Mouse (Mus musculus) embryonic stem cell, embryonic (primary cell): Measurements from ENCODE around the gene Casc3.

Experiments
- CTCF ChIA-PET, 4 experiments: fragments of 300-600 bp in 2 of 4; fragments of 350-600 bp in 2 of 4; sonication (Branson Sonifier 250); formaldehyde crosslinking; loops; one replicate each; lab custom pipeline; 2022; ENCODE audit warnings: inconsistent platforms in 2 of 4; lab: Charles Lee
- POLR2A ChIA-PET, 4 experiments: fragments of 300-600 bp in 2 of 4; fragments of 350-600 bp in 2 of 4; sonication (Branson Sonifier 250); formaldehyde crosslinking; loops; one replicate each; lab custom pipeline; 2022; ENCODE audit warnings: antibody characterized with exemption in 4 of 4, inconsistent platforms in 1 of 4; lab: Charles Lee

Casc3 gene

GRCm38 (mm10) chr11:98782651-98783235 is 22.0 kb upstream of the Casc3 start:
- ChIA-PET CTCF (interaction anchor here in 3 of 4 experiments (0.8 to 2.2 kb wide), 11 partner anchors 9 to 81 kb away, joined by 3 to 8 read pairs (median 3); partner anchors contain the start of genes Thra (in 2 of the 3) and Csf3 (in 1 of the 3)), POLR2A (interaction anchor here in 3 of 4 experiments (0.6 to 3.8 kb wide), 31 partner anchors 8 to 367 kb away, joined by 3 to 21 read pairs (median 4); partner anchors contain the start of genes Msl1 (in 2 of the 3), Thra (in 2 of the 3), Nr1d1 (in 1 of the 3) and Psmd3 (in 1 of the 3))

- CTCF ChIA-PET, result interaction anchor here in 3 of 4 experiments (0.6 to 1.8 kb wide), 7 partner anchors 9 to 82 kb away, joined by 3 to 8 read pairs (median 4); partner anchors contain the start of gene Csf3 (in 1 of the 3)
Observed at GRCm38 (mm10) chr11:98783236-98783696, 21.4 kb upstream of the Casc3 start.

GRCm38 (mm10) chr11:98784139-98784538 is 20.6 kb upstream of the Casc3 start:
- POLR2A ChIA-PET, result interaction anchor here in 2 of 4 experiments (1.1 to 3.8 kb wide), 6 partner anchors 10 to 102 kb away, joined by 3 to 21 read pairs (median 5); partner anchors contain the start of genes Msl1 (in 1 of the 2), Nr1d1 (in 1 of the 2) and Psmd3 (in 1 of the 2)
- CTCF ChIA-PET, result no interaction called here

More at GRCm38 (mm10) chr11:98783236-98783696, 21.4 kb upstream of the Casc3 start:
- POLR2A ChIA-PET, result interaction anchor here in 2 of 4 experiments (0.8 to 3.8 kb wide), 22 partner anchors 9 to 125 kb away, joined by 3 to 21 read pairs (median 4); partner anchors contain the start of genes Msl1 (in 2 of the 2), Nr1d1 (in 1 of the 2), Psmd3 (in 1 of the 2) and Thra (in 1 of the 2)

- ChIA-PET CTCF (interaction anchor here (0.6 to 4.3 kb wide), 14 partner anchors 9 to 112 kb away, joined by 3 to 76 read pairs (median 8); partner anchors contain the start of genes Nr1d1 (in 2 of the 4), Msl1 (in 1 of the 4) and Thra (in 1 of the 4)), POLR2A (interaction anchor here in 3 of 4 experiments (0.8 to 5.9 kb wide), 14 partner anchors 8 to 64 kb away, joined by 3 to 36 read pairs (median 16); partner anchors contain the start of genes Nr1d1 (in 2 of the 3), Msl1 (in 1 of the 3) and Thra (in 1 of the 3))
Observed at GRCm38 (mm10) chr11:98785214-98785613, 19.5 kb upstream of the Casc3 start.

GRCm38 (mm10) chr11:98785772-98786281 is 18.9 kb upstream of the Casc3 start:
- POLR2A ChIA-PET, result interaction anchor here (0.8 to 5.9 kb wide), 34 partner anchors 9 to 156 kb away, joined by 3 to 36 read pairs (median 6); partner anchors contain the start of genes Nr1d1 (in 2 of the 4), Thra (in 2 of the 4), Cdc6 (in 1 of the 4) and Gsdma (in 1 of the 4)

GRCm38 (mm10) chr11:98786359-98787214 is 18.1 kb upstream of the Casc3 start:
- ChIA-PET CTCF (interaction anchor here (0.5 to 4.3 kb wide), 113 partner anchors 9 to 1853 kb away, joined by 3 to 76 read pairs (median 4); partner anchors contain the start of genes Csf3 (in 3 of the 4), Nr1d1 (in 3 of the 4), Psmd3 (in 3 of the 4) and Thra (in 2 of the 4)), POLR2A (interaction anchor here (0.7 to 5.9 kb wide), 50 partner anchors 9 to 155 kb away, joined by 3 to 36 read pairs (median 6); partner anchors contain the start of genes Psmd3 (in 3 of the 4), Msl1 (in 2 of the 4), Nr1d1 (in 2 of the 4) and Thra (in 2 of the 4))

More at GRCm38 (mm10) chr11:98785772-98786281, 18.9 kb upstream of the Casc3 start:
- CTCF ChIA-PET, result interaction anchor here (0.5 to 4.3 kb wide), 39 partner anchors 8 to 217 kb away, joined by 3 to 76 read pairs (median 7); partner anchors contain the start of genes Csf3 (in 3 of the 4), Nr1d1 (in 2 of the 4), Thra (in 2 of the 4) and Msl1 (in 1 of the 4)

- ChIA-PET POLR2A (interaction anchor here (0.7 to 5.9 kb wide), 44 partner anchors 8 to 154 kb away, joined by 3 to 36 read pairs (median 6); partner anchors contain the start of genes Psmd3 (in 3 of the 4), Msl1 (in 2 of the 4), Nr1d1 (in 2 of the 4) and Thra (in 2 of the 4)), CTCF (interaction anchor here (0.6 to 4.3 kb wide), 101 partner anchors 9 to 1853 kb away, joined by 3 to 76 read pairs (median 5); partner anchors contain the start of genes Csf3 (in 3 of the 4), Nr1d1 (in 3 of the 4), Psmd3 (in 2 of the 4) and Thra (in 2 of the 4))
Observed at GRCm38 (mm10) chr11:98787229-98787628, 17.5 kb upstream of the Casc3 start.

GRCm38 (mm10) chr11:98787691-98788090 is 17.0 kb upstream of the Casc3 start:
- ChIA-PET POLR2A (interaction anchor here in 2 of 4 experiments (0.6 to 5.9 kb wide), 23 partner anchors 10 to 106 kb away, joined by 3 to 36 read pairs (median 8); partner anchors contain the start of genes Nr1d1 (in 2 of the 2), Msl1 (in 1 of the 2), Psmd3 (in 1 of the 2) and Thra (in 1 of the 2)), CTCF (interaction anchor here in 3 of 4 experiments (0.8 to 4.3 kb wide), 31 partner anchors 11 to 364 kb away, joined by 3 to 76 read pairs (median 9); partner anchors contain the start of genes Psmd3 (in 2 of the 3), Thra (in 2 of the 3), Csf3 (in 1 of the 3) and Mien1 (in 1 of the 3))

- ChIA-PET POLR2A (interaction anchor here in 2 of 4 experiments (0.6 to 5.9 kb wide), 21 partner anchors 9 to 107 kb away, joined by 3 to 36 read pairs (median 11); partner anchors contain the start of genes Psmd3 (in 2 of the 2), Msl1 (in 1 of the 2) and Nr1d1 (in 1 of the 2)), CTCF (interaction anchor here (0.7 to 4.3 kb wide), 18 partner anchors 12 to 106 kb away, joined by 3 to 66 read pairs (median 8); partner anchors contain the start of genes Csf3 (in 2 of the 4), Nr1d1 (in 1 of the 4) and Thra (in 1 of the 4))
Observed at GRCm38 (mm10) chr11:98788139-98788538, 16.6 kb upstream of the Casc3 start.

GRCm38 (mm10) chr11:98788550-98789218 is 16.0 kb upstream of the Casc3 start:
- CTCF ChIA-PET, result interaction anchor here (0.5 to 4.3 kb wide), 33 partner anchors 12 to 205 kb away, joined by 3 to 66 read pairs (median 4); partner anchors contain the start of genes Csf3 (in 2 of the 4), Nr1d1 (in 2 of the 4), Casc3 (in 1 of the 4) and Cdc6 (in 1 of the 4)
- POLR2A ChIA-PET, result interaction anchor here (0.5 to 5.9 kb wide), 45 partner anchors 8 to 1663 kb away, joined by 3 to 36 read pairs (median 4); partner anchors contain the start of genes Msl1 (in 1 of the 4), Nr1d1 (in 1 of the 4), Ormdl3 (in 1 of the 4) and Psmd3 (in 1 of the 4)

- CTCF ChIA-PET, result interaction anchor here (0.5 to 4.3 kb wide), 35 partner anchors 13 to 447 kb away, joined by 3 to 66 read pairs (median 4); partner anchors contain the start of genes Nr1d1 (in 2 of the 4), Casc3 (in 1 of the 4), Cdc6 (in 1 of the 4) and Csf3 (in 1 of the 4)
Observed at GRCm38 (mm10) chr11:98789219-98789807, 15.4 kb upstream of the Casc3 start.

GRCm38 (mm10) chr11:98789824-98790223 is 14.9 kb upstream of the Casc3 start:
- ChIA-PET POLR2A (interaction anchor here (0.6 to 5.9 kb wide), 22 partner anchors 8 to 1530 kb away, joined by 3 to 36 read pairs (median 4); partner anchors contain the start of genes Eif1 (in 1 of the 4), Msl1 (in 1 of the 4) and Nr1d1 (in 1 of the 4)), CTCF (interaction anchor here (0.5 to 2.1 kb wide), 13 partner anchors 16 to 447 kb away, joined by 3 to 10 read pairs (median 4); no protein-coding TSS in a partner anchor)

More at GRCm38 (mm10) chr11:98789219-98789807, 15.4 kb upstream of the Casc3 start:
- POLR2A ChIA-PET, result interaction anchor here (0.6 to 5.9 kb wide), 47 partner anchors 8 to 1663 kb away, joined by 3 to 36 read pairs (median 3); partner anchors contain the start of genes Eif1 (in 1 of the 4), Msl1 (in 1 of the 4), Nr1d1 (in 1 of the 4) and Ormdl3 (in 1 of the 4)

- ChIA-PET CTCF (interaction anchor here in 3 of 4 experiments (0.6 to 1.2 kb wide), 5 partner anchors 11 to 732 kb away, joined by 3 to 6 read pairs (median 5); no protein-coding TSS in a partner anchor), POLR2A (interaction anchor here (0.6 to 5.9 kb wide), 13 partner anchors 9 to 192 kb away, joined by 3 to 36 read pairs (median 4); partner anchors contain the start of genes Gjd3 (in 1 of the 4) and Nr1d1 (in 1 of the 4))
Observed at GRCm38 (mm10) chr11:98790631-98791205, 14.0 kb upstream of the Casc3 start.
